Mouse (Mus musculus) liver, embryonic 13.5 days (tissue): ENCODE data around the gene Btbd18. TPM values are rescaled to one million over a fixed set of nuclear protein-coding genes. Genes with fewer than 3 reads are reported as not detected.
"Not testable (repeated sequence)": the region's sequence is repeated elsewhere in the genome, so short reads cannot be mapped to it uniquely, and the experiment has no call there.

Source experiments
- ATAC-seq: fragments of 200-750 bp; cut with Nextera tagmentation; 2 replicates; pipeline ENCODE4 v1.8.0; 2017; ENCODE audit warnings: low read depth, mild to moderate bottlenecking, moderate number of reproducible peaks, moderate library complexity
- DNase-seq: peaks from one replicate; pipeline ENCODE4 v3.0.0; 2022
- H3K27ac ChIP-seq: fragments of 300-500 bp; sonication (generic); 2 replicates; pipeline ENCODE4 v1.5.1; 2015; ENCODE audit warnings: moderate library complexity, mild to moderate bottlenecking, inconsistent platforms
- H3K27me3 ChIP-seq: fragments of 300-500 bp; sonication (generic); 2 replicates; pipeline ENCODE4 v1.6.1; 2015; ENCODE audit warnings: mild to moderate bottlenecking, inconsistent platforms
- H3K36me3 ChIP-seq: fragments of 300-500 bp; sonication (generic); 2 replicates; pipeline ENCODE4 v1.6.1; 2015; ENCODE audit warnings: mild to moderate bottlenecking, inconsistent platforms
- H3K4me1 ChIP-seq: fragments of 300-500 bp; sonication (generic); replicated peaks from 2 replicates; pipeline ENCODE4 v1.6.1; 2015; ENCODE audit warnings: inconsistent platforms
- H3K4me2 ChIP-seq: fragments of 300-500 bp; sonication (generic); 2 replicates; pipeline ENCODE4 v1.6.1; 2015; ENCODE audit warnings: inconsistent platforms, mild to moderate bottlenecking, moderate library complexity
- H3K4me3 ChIP-seq: fragments of 300-500 bp; sonication (generic); replicated peaks from 2 replicates; pipeline ENCODE4 v1.5.1; 2015; ENCODE audit warnings: mild to moderate bottlenecking, inconsistent platforms
- H3K9ac ChIP-seq: fragments of 300-500 bp; sonication (generic); 2 replicates; pipeline ENCODE4 v1.6.1; 2015; ENCODE audit warnings: mild to moderate bottlenecking, inconsistent platforms
- H3K9me3 ChIP-seq: fragments of 300-500 bp; sonication (generic); replicated peaks from 2 replicates; pipeline ENCODE4 v1.6.1; 2016; ENCODE audit warnings: inconsistent platforms
- WGBS: fragments of 180-500 bp; shearing (Covaris S2); methylation state at CpG from one replicate; pipeline ENCODE4 v1.1.7; 2015; ENCODE audit not compliant: insufficient replicate concordance; 5-methylcytosine and 5-hydroxymethylcytosine counted together
- polyA plus RNA-seq: library from polyadenylated mRNA; unstranded; fragments of >200 nt; fragmentation: Nextera tagmentation; extraction: Ambion mirVana; gene quantifications from 2 replicates; pipeline ENCODE4 v1.2.1, GENCODE M21; 2015

Gene Btbd18
- polyA plus RNA-seq, 1 experiment from 2014 or later, result 0.06 TPM

- 0% methylated on average over 10 of the region's 10 CpGs for WGBS
Measured at GRCm38 (mm10) chr2:84649674-84650073, 9.2 kb upstream of the Btbd18 start.

GRCm38 (mm10) chr2:84650464-84651195 is 8.2 kb upstream of the Btbd18 start, which contains the start of gene Ctnnd1:
Ctnnd1 (minus strand) TSS chr2:84650765.
- DNase-seq, result peak; percentile 70

More at GRCm38 (mm10) chr2:84649674-84650073, 9.2 kb upstream of the Btbd18 start:
- peak overlapping the region; percentile 71 for H3K4me3 ChIP-seq
- peak overlapping the region; percentile 85 for H3K9ac ChIP-seq
- ATAC-seq (peak; percentile 62; the same call in 1 of the 2 replicates), DNase-seq (peak; percentile 32)
- no peaks in the 10 kb centered on the region for H3K36me3 ChIP-seq
- H3K27ac ChIP-seq, result peak overlapping the region; percentile 85
- no peaks in the 10 kb centered on the region for H3K27me3 ChIP-seq
- H3K4me1 ChIP-seq, result peaks cover 42% of the 10 kb centered on the region
- H3K9me3 ChIP-seq, result no peaks in the 10 kb centered on the region
- H3K4me2 ChIP-seq, result peak overlapping the region; percentile 76

GRCm38 (mm10) chr2:84653354-84653753 is 5.5 kb upstream of the Btbd18 start:
- Histone ChIP-seq H3K9ac (no peak overlapping the region), H3K4me1 (peaks cover 15% of the 10 kb centered on the region), H3K4me2 (no peak overlapping the region), H3K27ac (no peak overlapping the region), H3K4me3 (no peak overlapping the region), H3K27me3 (no peaks in the 10 kb centered on the region), H3K9me3 (no peaks in the 10 kb centered on the region), H3K36me3 (no peaks in the 10 kb centered on the region)
- ATAC-seq (no peak), DNase-seq (no peak)

More at GRCm38 (mm10) chr2:84650464-84651195, 8.2 kb upstream of the Btbd18 start, which contains the start of gene Ctnnd1:
- peak within 1 kb of the TSS; percentile 76 for H3K4me2 ChIP-seq
- H3K27ac ChIP-seq, result peak within 1 kb of the TSS; percentile 85
- H3K4me3 ChIP-seq, result peak within 1 kb of the TSS; percentile 71
- H3K36me3 ChIP-seq, result no peaks in the 10 kb centered on the region
- no peaks in the 10 kb centered on the region for H3K9me3 ChIP-seq
- H3K9ac ChIP-seq, result peak within 1 kb of the TSS; percentile 85
- peaks cover 37% of the 10 kb centered on the region for H3K4me1 ChIP-seq
- no peaks in the 10 kb centered on the region for H3K27me3 ChIP-seq
- peak; percentile 88 for ATAC-seq
- WGBS, result 1% methylated on average over 15 of the region's 15 CpGs

GRCm38 (mm10) chr2:84655864-84656263 is 3.0 kb upstream of the Btbd18 start:
- no peaks in the 10 kb centered on the region for H3K9me3 ChIP-seq
- H3K4me1 ChIP-seq, result peaks cover 4% of the 10 kb centered on the region
- ATAC-seq, result no peak
- no peak overlapping the region for H3K4me2 ChIP-seq
- H3K27me3 ChIP-seq, result no peaks in the 10 kb centered on the region
- WGBS, result 36% methylated on average over 1 of the region's 1 CpGs
- no peak overlapping the region for H3K9ac ChIP-seq
- H3K27ac ChIP-seq, result no peak overlapping the region
- DNase-seq, result no peak
- H3K4me3 ChIP-seq, result no peak overlapping the region
- no peaks in the 10 kb centered on the region for H3K36me3 ChIP-seq

GRCm38 (mm10) chr2:84660253-84660652 is 1.4 kb downstream of the Btbd18 start:
- Histone ChIP-seq H3K27me3 (no peaks in the 10 kb centered on the region), H3K4me1 (no peaks in the 10 kb centered on the region; the same call in 1 of the 2 replicates), H3K36me3 (no peaks in the 10 kb centered on the region), H3K4me3 (no peak overlapping the region), H3K9me3 (no peaks in the 10 kb centered on the region), H3K27ac (no peak overlapping the region), H3K9ac (no peak overlapping the region), H3K4me2 (no peak overlapping the region)
- no peak for DNase-seq
- WGBS, result 51% methylated on average over 3 of the region's 3 CpGs
- ATAC-seq, result peak; percentile 55

- no peak overlapping the region for H3K4me3 ChIP-seq
- H3K4me1 ChIP-seq, result no peaks in the 10 kb centered on the region; the same call in 1 of the 2 replicates
- H3K36me3 ChIP-seq, result no peaks in the 10 kb centered on the region
- no peak overlapping the region for H3K27ac ChIP-seq
- no peak overlapping the region for H3K9ac ChIP-seq
- WGBS, result 23% methylated on average over 2 of the region's 2 CpGs
- no peaks in the 10 kb centered on the region for H3K9me3 ChIP-seq
- H3K27me3 ChIP-seq, result no peaks in the 10 kb centered on the region
- DNase-seq, result peak; percentile 47
- ATAC-seq, result no peak; the same call in 1 of the 2 replicates
- no peak overlapping the region for H3K4me2 ChIP-seq
Measured at GRCm38 (mm10) chr2:84662866-84663265, 4.0 kb downstream of the Btbd18 start.

- Histone ChIP-seq H3K4me2 (no peak overlapping the region), H3K27ac (peak overlapping the region; percentile 45; the same call in 1 of the 2 replicates), H3K27me3 (no peaks in the 10 kb centered on the region), H3K9me3 (no peaks in the 10 kb centered on the region), H3K36me3 (peaks cover 10% of the 10 kb centered on the region; the same call in 1 of the 2 replicates), H3K9ac (no peak overlapping the region), H3K4me1 (peaks cover 20% of the 10 kb centered on the region), H3K4me3 (no peak overlapping the region)
- ATAC-seq, result no peak
- WGBS, result 39% methylated on average over 12 of the region's 12 CpGs
- DNase-seq, result no peak
Measured at GRCm38 (mm10) chr2:84666081-84666480, 7.2 kb downstream of the Btbd18 start.

GRCm38 (mm10) chr2:84669828-84670568 is 11.1 kb downstream of the Btbd18 start:
- H3K4me2 ChIP-seq, result peak overlapping the region; percentile 95
- 3% methylated on average over 39 of the region's 39 CpGs for WGBS
- no peaks in the 10 kb centered on the region for H3K9me3 ChIP-seq
- no peaks in the 10 kb centered on the region for H3K27me3 ChIP-seq
- H3K9ac ChIP-seq, result peak overlapping the region; percentile 92
- DNase-seq, result no peak
- peaks cover 35% of the 10 kb centered on the region for H3K36me3 ChIP-seq
- peak overlapping the region; percentile 92 for H3K4me3 ChIP-seq
- ATAC-seq, result peak; percentile 65
- peak overlapping the region; percentile 88 for H3K27ac ChIP-seq
- peaks cover 22% of the 10 kb centered on the region for H3K4me1 ChIP-seq

- under 1% methylated on average over 20 of the region's 20 CpGs for WGBS
- H3K4me2 ChIP-seq, result peak within 1 kb of the TSS; percentile 95
- ATAC-seq (peak; percentile 89), DNase-seq (peak; percentile 80)
- no peaks in the 10 kb centered on the region for H3K27me3 ChIP-seq
- peaks cover 41% of the 10 kb centered on the region for H3K36me3 ChIP-seq
- no peaks in the 10 kb centered on the region for H3K9me3 ChIP-seq
- peak within 1 kb of the TSS; percentile 92 for H3K4me3 ChIP-seq
- H3K27ac ChIP-seq, result peak within 1 kb of the TSS; percentile 88
- H3K4me1 ChIP-seq, result peaks cover 22% of the 10 kb centered on the region
- H3K9ac ChIP-seq, result peak within 1 kb of the TSS; percentile 92
Measured at GRCm38 (mm10) chr2:84670569-84670933, 11.7 kb downstream of the Btbd18 start, which contains the start of gene Selenoh. Selenoh (minus strand) TSS chr2:84670770.

GRCm38 (mm10) chr2:84671535-84671934 is 12.7 kb downstream of the Btbd18 start:
- ATAC-seq, H3K27me3 ChIP-seq, DNase-seq, H3K9ac ChIP-seq, H3K4me3 ChIP-seq, H3K9me3 ChIP-seq: not testable (repeated sequence)
- H3K4me1 ChIP-seq, result peaks cover 30% of the 10 kb centered on the region
- H3K4me2 ChIP-seq, result peak overlapping the region; percentile 95
- H3K36me3 ChIP-seq, result peaks cover 46% of the 10 kb centered on the region
- 73% methylated on average over 4 of the region's 5 CpGs for WGBS
- H3K27ac ChIP-seq, result peak overlapping the region; percentile 88; the same call in 1 of the 2 replicates

- peaks cover 45% of the 10 kb centered on the region for H3K36me3 ChIP-seq
Measured at GRCm38 (mm10) chr2:84677270-84677967, 18.5 kb downstream of the Btbd18 start.

More at GRCm38 (mm10) chr2:84677270-84677967, 18.5 kb downstream of the Btbd18 start:
- ATAC-seq, result peak; percentile 43
- 8% methylated on average over 22 of the region's 22 CpGs for WGBS
- H3K27ac ChIP-seq, result peak overlapping the region; percentile 71
- H3K4me2 ChIP-seq, result peak overlapping the region; percentile 76
- DNase-seq, result no peak
- H3K27me3 ChIP-seq, result no peaks in the 10 kb centered on the region
- peaks cover 42% of the 10 kb centered on the region for H3K4me1 ChIP-seq
- H3K9ac ChIP-seq, result peak overlapping the region; percentile 77
- no peaks in the 10 kb centered on the region for H3K9me3 ChIP-seq
- H3K4me3 ChIP-seq, result peak overlapping the region; percentile 71
